Mouse (Mus musculus): Measurements from ENCODE around the gene Pkn3. TPM values are rescaled to one million over a fixed set of nuclear protein-coding genes. Genes with fewer than 3 reads are reported as not detected.
"Not testable (repeated sequence)": the region's sequence is repeated elsewhere in the genome, so short reads cannot be mapped to it uniquely, and the experiment has no call there.

The Pkn3 gene
- 10 to 100 TPM in 2 of 4 experiments, 1 to 10 TPM in 2; 9.0 to 11.2 (median 10.1) TPM for total RNA-seq (2022)

- peak; percentile 82 for DNase-seq (ENCODE audit: low spot score)
These were observed at the start of gene Pkn3 for GRCm38 (mm10) chr2:30077502-30078348. Gene Pkn3 (plus strand): TSS chr2:30077684.

GRCm38 (mm10) chr2:30032244-30032846 is 45.1 kb upstream of the Pkn3 start:
- DNase-seq (ENCODE audit: low spot score) = no peak

- DNase-seq (ENCODE audit: low spot score) = no peak
These were observed 44.5 kb upstream of the Pkn3 start for GRCm38 (mm10) chr2:30032957-30033356.

GRCm38 (mm10) chr2:30037762-30038161 is 39.7 kb upstream of the Pkn3 start:
- DNase-seq (ENCODE audit: low spot score) = no peak

GRCm38 (mm10) chr2:30038370-30038769 is 39.1 kb upstream of the Pkn3 start:
- DNase-seq (ENCODE audit: low spot score) = no peak

GRCm38 (mm10) chr2:30039687-30040086 is 37.8 kb upstream of the Pkn3 start:
- DNase-seq (ENCODE audit: low spot score) = no peak

DNA sequence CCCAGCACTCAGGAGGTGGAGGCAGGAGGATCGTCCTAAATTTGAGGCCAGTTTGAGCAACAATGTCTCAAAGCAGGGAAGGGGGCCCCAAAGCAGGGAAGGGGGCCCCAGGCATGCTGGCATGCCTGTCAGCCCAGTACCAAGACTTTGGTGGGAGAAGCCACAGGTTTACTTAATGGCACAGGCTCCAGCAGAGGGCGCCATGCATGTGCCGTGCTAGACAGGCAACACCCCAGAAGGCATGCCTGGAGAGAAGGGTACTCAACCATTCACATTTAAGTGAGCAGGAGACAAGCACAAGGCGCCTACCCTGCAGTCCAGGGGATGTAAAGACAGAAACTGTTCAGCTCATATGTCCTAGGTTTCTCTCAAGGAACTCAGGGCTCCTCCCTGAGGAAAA is 35.0 kb upstream of the Pkn3 start:
- DNase-seq (ENCODE audit: low spot score) = peak; percentile 46

DNA sequence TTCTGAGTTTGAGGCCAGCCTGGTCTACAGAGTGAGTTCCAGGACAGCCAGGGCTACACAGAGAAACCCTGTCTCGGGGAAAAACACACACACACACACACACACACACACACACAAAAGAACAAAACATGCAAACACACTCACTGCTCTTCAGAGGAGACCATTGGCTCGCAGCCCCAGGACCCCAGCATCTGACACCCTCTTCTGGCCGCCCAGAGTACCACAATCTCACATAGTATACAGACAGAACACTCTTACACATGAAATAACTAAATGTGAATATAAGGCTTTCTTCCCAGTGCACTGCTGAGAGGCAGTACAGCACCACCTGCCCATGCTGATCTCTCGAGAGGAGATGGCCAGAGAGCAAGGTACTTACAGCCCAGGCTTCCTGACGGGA is 32.9 kb upstream of the Pkn3 start:
- DNase-seq (ENCODE audit: low spot score) = no peak

GRCm38 (mm10) chr2:30047127-30047526 is 30.4 kb upstream of the Pkn3 start:
- DNase-seq (ENCODE audit: low spot score) = no peak

GRCm38 (mm10) chr2:30048101-30048501 is 29.4 kb upstream of the Pkn3 start:
- DNase-seq (ENCODE audit: low spot score) = no peak

DNA sequence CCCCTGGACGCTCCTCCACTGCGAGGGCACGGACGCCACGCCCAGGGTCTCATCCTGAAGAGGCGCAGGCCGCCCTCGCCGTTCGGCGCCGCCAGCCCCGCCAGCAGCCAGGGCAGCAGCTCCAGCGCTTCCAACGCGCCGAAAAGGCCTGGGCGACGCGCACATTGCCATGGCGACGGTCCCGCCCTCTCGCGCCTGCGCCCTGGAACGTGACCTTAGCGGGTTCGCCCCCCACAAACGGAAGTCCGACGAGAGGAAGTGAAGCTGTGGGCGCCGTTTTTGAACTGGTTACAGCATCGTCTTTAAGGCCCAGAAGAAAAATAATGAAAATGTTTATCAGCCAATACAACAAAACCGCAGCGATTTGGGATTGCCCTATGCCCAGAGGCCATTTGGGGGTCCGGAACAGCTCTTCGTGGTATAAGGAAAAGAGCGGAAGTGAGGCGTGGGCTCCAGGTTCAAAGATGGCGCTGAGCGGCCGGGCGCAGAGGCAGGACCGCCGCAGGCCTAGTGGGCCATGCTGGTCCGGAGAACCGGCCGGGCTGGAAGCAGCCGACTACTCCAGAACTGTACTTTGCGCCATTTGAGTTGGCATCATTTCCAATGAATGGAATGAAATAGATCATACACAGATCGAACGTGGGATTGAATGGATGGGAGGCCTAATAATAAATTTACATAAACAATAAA is 28.6 kb upstream of the Pkn3 start, which contains the start of gene Wdr34:
Gene Wdr34 (minus strand): TSS at position 183 of the 690 bp plus-strand sequence.
- DNase-seq (ENCODE audit: low spot score) = peak; percentile 97

DNA sequence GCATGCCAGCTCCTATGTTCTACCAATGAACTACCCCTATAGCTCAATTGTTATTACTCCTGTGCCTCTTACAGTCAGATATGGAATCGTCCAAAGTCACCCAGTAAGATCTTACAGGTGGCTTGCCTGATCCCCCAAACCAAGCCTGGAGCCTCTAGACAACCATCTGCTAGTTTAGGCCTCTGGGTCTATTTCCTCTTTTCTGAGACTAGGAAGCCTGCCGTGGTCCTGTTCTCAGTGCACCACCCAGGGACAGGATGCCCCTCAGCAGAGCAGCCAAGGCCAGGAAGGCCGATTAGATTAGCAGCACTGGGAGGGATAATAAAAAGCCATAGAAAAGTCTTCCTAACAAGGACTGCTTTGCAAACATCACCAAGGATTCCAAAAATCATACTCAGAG is 27.7 kb upstream of the Pkn3 start:
- DNase-seq (ENCODE audit: low spot score) = no peak

GRCm38 (mm10) chr2:30051992-30052761 is 25.3 kb upstream of the Pkn3 start:
- no peak for DNase-seq (ENCODE audit: low spot score)

DNA sequence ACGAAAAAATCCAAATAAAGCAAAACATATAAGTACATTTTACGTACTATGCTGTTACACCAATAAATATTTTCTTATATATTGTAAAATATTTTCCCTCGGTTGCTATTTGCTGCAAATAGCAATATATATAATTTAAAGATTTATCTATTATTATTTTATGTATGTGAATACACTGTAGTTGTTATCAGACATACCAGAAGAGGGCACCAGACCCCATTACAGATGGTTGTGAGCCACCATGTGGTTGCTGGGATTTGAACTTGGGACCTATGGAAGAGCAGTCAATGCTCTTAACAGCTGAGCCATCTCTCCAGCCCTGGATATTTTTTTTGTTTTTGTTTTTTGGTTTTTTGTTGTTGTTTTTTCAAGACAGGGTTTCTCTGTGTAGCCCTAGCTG is 22.2 kb upstream of the Pkn3 start:
- not testable (repeated sequence) for DNase-seq (ENCODE audit: low spot score)

DNA sequence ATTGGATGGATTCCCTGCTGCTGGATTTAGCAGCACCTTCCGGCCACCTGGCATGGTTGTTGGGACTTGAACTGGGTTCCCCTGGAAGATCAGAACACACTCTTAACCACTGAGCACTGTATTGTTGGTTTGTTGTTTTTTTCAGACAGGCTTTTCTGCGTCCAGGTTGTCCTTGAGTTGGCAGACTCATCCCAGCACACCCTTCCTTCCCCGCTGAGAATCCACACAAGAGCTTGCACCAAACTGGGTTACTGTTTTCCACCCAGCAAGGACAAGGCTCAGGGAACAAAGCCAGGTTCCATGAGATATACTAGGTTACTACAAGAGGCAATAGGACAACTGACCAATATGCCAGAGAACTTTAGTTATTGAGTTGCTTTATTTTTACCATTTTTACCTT is 20.7 kb upstream of the Pkn3 start:
- no peak for DNase-seq (ENCODE audit: low spot score)

- DNase-seq (ENCODE audit: low spot score) = no peak
These were observed 20.1 kb upstream of the Pkn3 start, which contains the start of gene Set for GRCm38 (mm10) chr2:30057223-30057904. Gene Set (plus strand): TSS chr2:30057378.

- DNase-seq (ENCODE audit: low spot score) = no peak
These were observed 19.1 kb upstream of the Pkn3 start for GRCm38 (mm10) chr2:30058418-30058817.

DNA sequence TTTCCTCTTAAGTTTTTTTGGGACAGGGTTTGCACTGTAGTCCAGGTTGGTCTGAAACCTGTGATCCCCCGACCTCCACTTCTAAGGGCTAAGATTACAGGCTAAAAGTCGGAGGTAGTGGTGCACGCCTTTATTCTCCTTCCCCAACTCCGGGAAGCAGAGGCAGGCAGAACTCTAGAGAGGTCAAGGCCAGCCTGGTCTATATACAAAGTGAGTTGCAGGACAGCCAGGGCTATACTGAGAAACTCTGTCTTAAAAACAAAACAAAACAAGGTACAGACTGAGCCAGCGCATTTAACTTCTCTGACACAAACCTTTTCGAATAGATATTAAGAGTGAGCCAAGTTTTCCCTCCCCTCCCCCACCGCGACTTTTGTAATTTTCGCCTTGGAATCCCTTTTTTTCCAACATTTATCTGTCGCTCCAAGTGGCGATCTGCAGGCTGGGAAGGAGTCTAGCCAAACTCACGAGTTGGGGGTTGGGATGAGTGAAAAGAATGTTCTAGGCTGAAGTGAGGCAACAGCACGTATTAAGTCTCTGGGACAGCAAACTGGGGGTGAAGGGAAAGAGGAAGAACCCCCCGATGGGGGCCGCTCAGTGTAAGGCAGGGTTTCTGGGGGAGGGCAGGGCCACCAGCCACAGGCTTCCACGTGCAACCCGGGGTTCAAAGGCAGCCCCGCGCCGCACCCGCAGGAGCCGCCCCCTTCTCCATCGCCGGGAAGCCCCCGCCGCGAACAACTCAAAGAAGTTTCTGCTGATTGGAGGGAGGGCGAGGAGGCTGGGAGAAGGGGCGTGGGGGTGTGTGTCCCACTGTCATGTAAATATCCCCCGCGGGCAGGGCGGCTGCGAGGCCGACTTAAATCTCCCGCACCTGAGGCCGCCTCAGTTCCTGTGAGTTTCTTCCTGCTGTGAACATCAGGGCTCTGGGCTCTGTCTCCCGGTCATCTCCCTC is 16.0 kb upstream of the Pkn3 start:
- DNase-seq (ENCODE audit: low spot score) = peak; percentile 28

- peak; percentile 80 for DNase-seq (ENCODE audit: low spot score)
These were observed 15.0 kb upstream of the Pkn3 start for GRCm38 (mm10) chr2:30062249-30063093.

Measured in heart, adult 8-10 months (tissue).